Mouse (Mus musculus) urinary bladder, postnatal 0 days (tissue): ENCODE results near the gene Grb10. TPM values are rescaled to one million over a fixed set of nuclear protein-coding genes. Genes with fewer than 3 reads are reported as not detected.

Source experiments
- polyA plus RNA-seq: library from polyadenylated mRNA; unstranded; fragments of >200 nt; fragmentation: Nextera tagmentation; extraction: Ambion mirVana; gene quantifications from 2 replicates; pipeline ENCODE4 v1.2.1, GENCODE M21; 2015

The Grb10 gene
- 110 and 130 TPM in 2 replicates for polyA plus RNA-seq

DNA sequence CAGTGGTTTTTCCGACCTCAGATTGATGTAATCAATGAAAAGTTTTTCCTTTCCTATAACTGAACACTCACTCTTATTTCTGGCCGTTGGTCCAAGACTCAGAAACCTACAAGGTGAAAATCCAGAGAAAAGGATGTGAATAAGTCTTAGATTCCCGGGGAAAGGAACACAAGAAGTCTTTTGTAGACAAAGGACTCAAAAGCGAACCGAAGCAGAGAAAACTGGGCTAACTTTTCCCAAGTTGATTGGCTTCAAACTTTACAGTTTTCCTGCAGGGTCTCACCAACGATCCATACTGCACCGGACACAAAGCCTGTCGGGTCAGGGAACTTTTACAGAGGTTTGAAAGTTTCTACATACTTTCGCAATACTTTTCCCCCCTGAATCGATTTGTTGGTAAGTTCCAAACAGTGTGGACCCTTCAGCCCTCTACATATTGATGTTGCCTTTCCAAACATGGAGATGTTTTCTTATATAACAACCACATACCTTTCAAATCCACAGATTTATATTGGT, at the start of gene Grb10:
Gene Grb10, minus strand, starts transcription at position 214 of the 516 bp plus-strand sequence.

DNA sequence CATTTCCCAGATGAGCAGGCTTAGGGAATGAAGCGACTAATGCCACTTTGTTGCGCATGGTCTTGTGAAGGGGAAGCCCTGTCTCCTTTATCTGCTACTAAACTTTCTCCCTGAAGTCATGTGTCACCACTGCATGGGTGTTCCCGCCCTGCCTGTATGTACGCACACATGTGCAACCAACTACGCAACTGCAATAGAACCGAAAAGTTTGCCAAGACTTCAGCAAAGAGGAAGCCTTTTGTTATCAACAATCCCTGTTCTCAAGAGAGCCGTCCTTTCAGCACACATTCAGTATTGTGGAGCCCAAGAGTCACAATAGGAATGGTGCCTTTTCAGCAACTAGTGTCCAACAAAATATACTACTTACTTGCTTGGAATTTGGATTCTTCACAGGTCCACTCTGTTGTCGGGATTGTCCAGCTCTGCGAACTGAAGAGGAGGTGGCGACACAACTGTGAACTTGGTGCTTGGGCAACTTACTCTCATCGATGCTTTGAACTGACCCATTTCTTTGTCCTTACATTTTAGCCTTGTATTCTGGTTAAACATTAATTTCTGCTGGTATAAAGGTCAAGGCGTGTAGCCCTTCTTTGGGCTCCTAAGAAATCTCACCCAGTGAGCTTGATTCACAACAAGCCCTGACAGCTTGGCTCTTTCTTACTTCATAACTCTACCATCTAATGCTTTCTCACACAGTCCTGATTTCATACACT, 140.7 kb downstream of the Grb10 start, which contains the start of gene Ddc:
Gene Ddc, minus strand, starts transcription at position 500 of the 713 bp plus-strand sequence.

Other genes with a start within 250 kb of the Grb10 start
- gene Fignl1, start 229.7 kb downstream of the Grb10 start, polyA plus RNA-seq = 12.1 and 16.2 TPM in 2 replicates
- gene Ddc, start 140.5 kb downstream of the Grb10 start, polyA plus RNA-seq = 7.3 and 9.5 TPM in 2 replicates